Mouse (Mus musculus): ENCODE results near the gene Prr5l.
A peak's percentile ranks its signal among the peaks of the same experiment; 100 is the strongest.
"Not testable (repeated sequence)": the region's sequence is repeated elsewhere in the genome, so short reads cannot be mapped to it uniquely, and the experiment has no call there.

The Prr5l gene

GRCm38 (mm10) chr2:101761898-101762297 lies 120.9 kb downstream of the Prr5l start:
- no peak for DNase-seq

GRCm38 (mm10) chr2:101759523-101760277 lies 123.1 kb downstream of the Prr5l start:
- no peak for DNase-seq

- DNase-seq = no peak
Measured at GRCm38 (mm10) chr2:101757806-101758205, 125.0 kb downstream of the Prr5l start.

GRCm38 (mm10) chr2:101756069-101756753 lies 126.6 kb downstream of the Prr5l start:
- no peak for DNase-seq

- no peak for DNase-seq
Measured at GRCm38 (mm10) chr2:101754939-101755555, 127.8 kb downstream of the Prr5l start.

GRCm38 (mm10) chr2:101754428-101754827 lies 128.4 kb downstream of the Prr5l start:
- no peak for DNase-seq

GRCm38 (mm10) chr2:101752979-101753378 lies 129.8 kb downstream of the Prr5l start:
- DNase-seq = no peak

- DNase-seq = peak; percentile 9 to 10
Measured at GRCm38 (mm10) chr2:101752402-101752801, 130.4 kb downstream of the Prr5l start.

- no peak for DNase-seq
Measured at GRCm38 (mm10) chr2:101751236-101751922, 131.4 kb downstream of the Prr5l start.

GRCm38 (mm10) chr2:101746537-101746936 lies 136.3 kb downstream of the Prr5l start:
- DNase-seq = no peak

GRCm38 (mm10) chr2:101745656-101746055 lies 137.2 kb downstream of the Prr5l start:
- not testable (repeated sequence) for DNase-seq

GRCm38 (mm10) chr2:101742072-101742860 lies 140.6 kb downstream of the Prr5l start:
- DNase-seq = peak; percentile 29 to 39

- DNase-seq = no peak
Measured at GRCm38 (mm10) chr2:101741653-101742052, 141.2 kb downstream of the Prr5l start.

GRCm38 (mm10) chr2:101739914-101740313 lies 142.9 kb downstream of the Prr5l start:
- DNase-seq = no peak

- no peak for DNase-seq
Measured at GRCm38 (mm10) chr2:101733564-101733963, 149.3 kb downstream of the Prr5l start.

GRCm38 (mm10) chr2:101732777-101733210 lies 150.0 kb downstream of the Prr5l start:
- no peak for DNase-seq

- no peak for DNase-seq
Measured at GRCm38 (mm10) chr2:101730972-101731371, 151.9 kb downstream of the Prr5l start.

GRCm38 (mm10) chr2:101729472-101729871 lies 153.4 kb downstream of the Prr5l start:
- no peak for DNase-seq

- DNase-seq = no peak
Measured at GRCm38 (mm10) chr2:101727787-101728186, 155.0 kb downstream of the Prr5l start.

- DNase-seq = no peak
Measured at GRCm38 (mm10) chr2:101723333-101723881, 159.4 kb downstream of the Prr5l start.

- DNase-seq = no peak
Measured at GRCm38 (mm10) chr2:101722370-101723332, 160.2 kb downstream of the Prr5l start.
